Mouse (Mus musculus) gastrocnemius, postnatal 36 days (tissue): Measurements from ENCODE around the gene Olfr90. TPM values are rescaled to one million over a fixed set of nuclear protein-coding genes. Genes with fewer than 3 reads are reported as not detected.

ENCODE experiments used
- DNase-seq, 2 experiments: peaks; one replicate each; pipeline ENCODE4 v3.0.0; 2022
- intact Hi-C: fragments of 180-260 bp; cut with DNase I; formaldehyde crosslinking; loops from one replicate; pipeline ENCODE4 v1.15.1; 2025
- total RNA-seq, 2 experiments: library from RNA; stranded (reverse); gene quantifications; 2 replicates each; pipeline ENCODE4 v1.2.3; 2021

The Olfr90 gene
- total RNA-seq, 2 experiments from 2014 or later: not detected

DNA sequence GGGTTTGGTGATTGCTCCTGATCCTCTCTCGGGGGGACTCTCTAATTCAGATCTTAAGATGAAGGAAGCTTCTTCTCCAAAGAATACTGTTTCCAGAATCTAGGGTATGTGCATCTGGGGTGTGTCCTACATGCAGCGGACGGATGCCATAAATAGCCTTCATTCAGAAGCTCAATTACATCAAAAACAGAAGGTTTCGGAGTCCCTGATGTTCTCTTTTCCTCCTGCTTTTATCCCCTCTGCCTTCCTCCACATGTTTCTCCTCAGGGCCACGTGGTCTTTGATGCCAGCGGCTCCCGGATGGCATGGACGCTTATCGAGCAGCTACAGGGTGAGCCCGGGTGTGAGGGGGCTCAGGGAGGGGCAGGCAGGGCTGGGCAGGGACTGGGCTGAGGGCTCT lies 25.2 kb downstream of the Olfr90 start:
- no peak for DNase-seq
- intact Hi-C loops: no loop called here

DNA sequence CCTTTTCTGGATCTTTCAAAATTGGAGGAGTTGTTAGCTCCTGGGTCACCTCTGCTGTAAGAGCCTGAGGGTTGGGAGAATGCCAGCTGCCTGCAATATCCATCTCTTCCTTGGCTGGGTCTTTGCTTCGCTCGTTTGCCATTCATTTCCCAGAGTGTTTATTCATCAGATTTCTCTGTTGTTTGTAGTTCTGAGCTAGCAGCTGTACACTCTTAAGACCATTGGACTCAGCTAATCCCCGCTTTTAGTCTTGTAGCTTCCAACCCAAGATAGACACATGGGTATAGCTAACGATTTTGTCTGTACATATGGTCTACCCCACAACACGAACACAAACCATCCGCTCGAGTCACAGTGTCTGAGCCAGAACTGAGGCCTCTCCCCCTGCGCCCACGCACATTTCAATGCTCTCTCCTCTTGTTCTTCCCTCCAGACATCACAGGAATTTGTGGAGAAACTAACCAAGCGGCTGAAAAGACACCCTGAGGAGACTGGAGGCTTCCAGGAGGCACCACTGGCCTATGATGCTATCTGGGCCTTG lies 26.1 kb downstream of the Olfr90 start:
- intact Hi-C loops: no loop called here

DNA sequence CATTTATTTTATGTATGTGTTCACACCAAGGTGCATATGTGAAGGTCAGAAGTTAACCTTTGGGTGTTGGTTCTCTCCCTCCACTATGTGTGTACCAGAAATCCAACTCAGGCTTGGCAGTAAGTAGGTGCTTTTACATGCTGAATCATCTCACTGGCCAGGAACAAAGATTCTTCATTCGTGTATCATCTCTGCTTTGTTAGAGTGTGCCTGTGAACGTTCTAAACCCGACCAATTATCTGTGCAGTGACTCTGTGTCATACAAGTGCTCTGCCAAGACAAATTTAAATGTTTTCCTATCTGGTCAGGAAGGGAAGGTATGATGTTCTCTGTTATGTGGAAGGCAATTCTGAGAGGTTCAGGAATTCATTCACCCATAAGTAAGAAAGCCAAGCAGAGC lies 26.9 kb downstream of the Olfr90 start:
- no peak for DNase-seq
- intact Hi-C loops: no loop called here

More for the DNA sequence above, 26.1 kb downstream of the Olfr90 start:
- DNase-seq: no peak

DNA sequence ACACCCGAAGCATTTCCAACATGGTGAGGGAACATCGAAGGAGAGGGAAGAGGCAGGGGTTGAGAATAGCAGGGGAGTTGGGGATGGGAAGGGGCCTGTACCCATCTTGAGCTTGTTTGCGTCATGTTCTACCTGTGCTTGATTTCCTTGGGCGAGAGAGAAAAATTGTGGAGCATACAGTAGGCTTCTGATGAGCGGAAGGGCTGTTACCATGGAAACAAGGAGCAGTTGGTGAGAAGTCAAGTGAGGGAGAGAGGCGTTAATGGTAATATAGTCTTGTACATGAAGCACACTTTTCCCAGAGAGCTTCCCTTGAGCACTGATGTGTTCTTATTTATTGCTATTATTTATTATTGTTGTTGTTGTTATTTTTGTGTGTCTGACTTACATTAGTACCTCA lies 31.3 kb downstream of the Olfr90 start:
- DNase-seq: no peak
- intact Hi-C loops: no loop called here

DNA sequence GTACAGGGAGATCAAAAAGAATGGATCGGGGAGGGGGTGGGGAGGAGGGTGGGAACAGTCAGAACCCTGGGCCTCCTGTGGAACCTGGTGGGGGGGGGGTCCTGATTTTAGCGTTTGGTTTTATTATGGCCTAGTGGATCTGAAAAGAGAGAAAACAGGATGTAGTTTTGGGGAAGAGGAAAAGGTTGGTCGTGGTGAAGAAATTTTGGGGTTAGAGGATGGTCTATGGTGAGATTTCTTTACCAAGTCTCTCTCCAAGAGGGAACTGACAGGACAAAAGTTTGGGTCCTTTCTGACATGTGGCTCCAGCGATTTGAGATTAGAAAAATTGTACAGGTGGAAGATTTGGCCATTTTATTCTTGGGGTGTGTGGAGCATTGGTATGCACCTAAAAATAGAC lies 36.6 kb downstream of the Olfr90 start:
- intact Hi-C loops: no loop called here

DNA sequence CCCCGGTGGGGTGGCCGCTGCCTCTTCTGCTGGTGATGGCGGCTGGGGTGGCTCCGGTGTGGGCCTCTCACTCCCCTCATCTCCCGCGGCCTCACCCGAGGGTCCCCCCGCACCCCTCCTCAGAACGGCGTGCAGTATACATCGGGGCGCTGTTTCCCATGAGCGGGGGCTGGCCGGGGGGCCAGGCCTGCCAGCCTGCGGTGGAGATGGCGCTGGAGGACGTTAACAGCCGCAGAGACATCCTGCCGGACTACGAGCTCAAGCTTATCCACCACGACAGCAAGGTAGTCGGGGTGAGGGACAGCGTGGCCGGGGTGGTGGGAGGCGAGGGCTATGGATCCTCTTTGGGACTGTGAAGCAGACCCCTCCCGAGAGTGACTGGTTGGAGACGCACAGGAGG lies 37.4 kb downstream of the Olfr90 start:
- DNase-seq: no peak
- intact Hi-C loops: no loop called here

More for the DNA sequence above, 36.6 kb downstream of the Olfr90 start:
- DNase-seq: no peak

DNA sequence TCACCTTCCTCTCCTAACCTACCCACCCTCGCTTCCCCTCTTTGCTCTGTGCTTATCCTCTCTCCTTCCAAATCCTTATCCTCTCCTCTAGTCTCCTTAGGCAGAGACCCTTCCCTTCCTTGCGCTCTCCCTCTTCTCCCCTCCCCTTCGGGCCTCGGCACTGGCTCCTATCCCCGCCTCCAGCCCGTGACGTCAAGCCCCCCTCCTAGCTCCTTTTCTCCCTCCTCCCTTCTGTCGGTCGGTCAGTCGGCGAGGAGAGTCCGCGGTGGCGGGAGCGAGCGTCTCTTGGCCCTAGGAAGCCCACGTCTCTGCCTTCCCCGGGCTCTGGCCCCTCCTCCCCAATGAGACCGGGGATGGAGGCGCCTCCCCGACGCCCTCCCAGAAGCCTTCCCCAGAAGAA lies 37.9 kb downstream of the Olfr90 start:
- peak; percentile 65 to 74 for DNase-seq
- intact Hi-C loops: no loop called here

DNA sequence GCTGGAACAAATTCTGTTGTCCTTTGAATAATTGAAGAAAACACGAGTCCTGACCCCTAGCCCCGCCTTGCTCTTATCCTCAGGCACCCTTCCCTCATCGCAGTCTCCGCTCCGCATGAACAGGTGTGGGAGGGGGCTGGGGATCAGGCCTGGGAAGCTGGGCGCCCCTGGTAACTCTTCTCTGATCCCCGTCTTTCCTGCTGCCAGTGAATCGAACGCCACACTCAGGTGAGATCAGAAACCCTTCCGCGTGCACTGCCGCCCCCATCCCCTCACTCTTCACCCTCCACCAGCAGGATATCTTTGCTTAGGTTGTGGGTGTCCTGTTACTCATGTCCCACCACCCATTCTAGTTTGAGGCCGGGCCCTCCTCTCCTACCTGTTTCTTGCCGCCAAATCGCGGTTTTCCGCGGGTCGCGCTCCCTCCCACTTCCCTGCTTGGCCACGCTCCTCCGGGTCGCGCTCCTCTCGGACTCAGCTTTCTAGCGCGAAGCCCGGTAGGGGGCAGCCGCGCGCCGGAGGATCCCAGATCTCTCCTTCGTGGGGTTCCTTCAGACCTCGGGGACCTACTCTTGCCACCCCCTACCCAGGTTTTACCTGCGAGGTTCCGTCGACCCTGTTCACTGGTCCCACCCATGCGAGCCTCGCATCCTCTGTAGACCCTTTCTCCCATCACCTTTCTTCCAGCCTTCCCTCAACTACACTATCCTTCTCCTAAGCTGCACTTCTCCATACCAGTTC lies 38.6 kb downstream of the Olfr90 start:
- DNase-seq: peak; percentile 55 to 58

DNA sequence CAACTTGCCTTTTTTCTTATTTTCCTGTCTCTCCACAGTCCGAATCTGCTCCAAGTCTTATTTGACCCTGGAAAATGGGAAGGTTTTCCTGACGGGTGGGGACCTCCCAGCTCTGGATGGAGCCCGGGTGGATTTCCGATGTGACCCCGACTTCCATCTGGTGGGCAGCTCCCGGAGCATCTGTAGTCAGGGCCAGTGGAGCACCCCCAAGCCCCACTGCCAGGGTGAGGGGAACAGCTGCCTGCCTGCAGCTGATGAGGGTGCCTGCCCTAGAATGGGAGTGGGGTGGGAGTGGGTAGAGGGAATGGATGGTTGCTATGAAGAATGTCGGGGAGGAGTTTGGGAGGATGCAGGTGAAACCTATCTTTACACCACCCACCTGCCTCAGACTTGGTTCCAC lies 39.9 kb downstream of the Olfr90 start:
- intact Hi-C loops: loop anchor here (5.0 kb wide), 1 partner anchor 131 kb away; no protein-coding TSS in a partner anchor
- DNase-seq: no peak

More for the DNA sequence above, 38.6 kb downstream of the Olfr90 start:
- intact Hi-C loops: loop anchor here (5.0 kb wide), 1 partner anchor 132 kb away; no protein-coding TSS in a partner anchor

DNA sequence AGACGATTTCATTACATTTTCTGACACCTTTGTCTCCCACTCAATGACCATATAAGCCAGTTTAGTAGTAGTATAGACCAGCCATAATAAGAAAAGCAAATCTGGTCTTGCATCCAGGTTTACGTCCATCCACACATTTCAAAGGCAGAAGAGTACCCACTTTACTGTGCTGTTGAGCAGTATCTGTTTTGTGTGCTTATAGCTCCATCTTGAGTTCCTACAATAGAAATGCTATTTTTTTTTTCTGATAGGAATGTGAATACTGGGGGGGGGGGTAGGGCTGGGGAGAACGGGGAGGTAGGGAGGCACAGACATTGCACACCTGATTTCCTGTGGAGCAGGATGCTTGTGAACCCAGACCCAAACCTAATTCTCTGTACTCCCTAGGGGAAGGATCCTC lies 40.3 kb downstream of the Olfr90 start:
- no peak for DNase-seq

DNA sequence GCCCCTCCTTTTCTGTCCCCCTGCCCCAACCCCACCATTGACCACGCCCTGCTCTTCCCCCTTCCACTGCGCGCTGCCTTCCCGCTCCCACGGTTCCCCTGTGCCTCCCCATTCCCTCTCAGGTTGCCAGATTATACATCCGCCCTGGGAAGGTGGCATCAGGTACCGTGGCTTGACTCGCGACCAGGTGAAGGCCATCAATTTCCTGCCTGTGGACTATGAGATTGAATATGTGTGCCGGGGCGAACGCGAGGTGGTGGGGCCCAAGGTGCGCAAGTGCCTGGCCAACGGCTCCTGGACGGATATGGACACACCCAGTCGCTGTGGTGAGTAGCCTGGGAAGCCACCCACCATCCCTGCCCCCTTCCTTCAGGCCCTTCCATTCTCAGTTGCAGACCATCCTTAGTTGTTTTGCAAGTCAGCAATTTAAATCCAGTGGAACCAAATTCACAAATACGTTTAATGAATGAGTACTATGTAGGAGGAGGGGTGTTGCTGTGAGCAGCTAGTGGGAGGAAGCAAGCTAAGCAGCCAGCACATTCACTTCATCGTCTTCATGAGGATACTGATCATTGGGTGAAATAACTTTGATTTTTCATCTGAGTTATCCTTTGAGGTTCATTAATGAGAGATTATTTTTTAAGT lies 40.8 kb downstream of the Olfr90 start:
- no peak for DNase-seq
- intact Hi-C loops: loop anchor here (5.0 kb wide), 1 partner anchor 130 kb away; no protein-coding TSS in a partner anchor

More for the DNA sequence above, 40.3 kb downstream of the Olfr90 start:
- intact Hi-C loops: loop anchor here (5.0 kb wide), 1 partner anchor 131 kb away; no protein-coding TSS in a partner anchor

DNA sequence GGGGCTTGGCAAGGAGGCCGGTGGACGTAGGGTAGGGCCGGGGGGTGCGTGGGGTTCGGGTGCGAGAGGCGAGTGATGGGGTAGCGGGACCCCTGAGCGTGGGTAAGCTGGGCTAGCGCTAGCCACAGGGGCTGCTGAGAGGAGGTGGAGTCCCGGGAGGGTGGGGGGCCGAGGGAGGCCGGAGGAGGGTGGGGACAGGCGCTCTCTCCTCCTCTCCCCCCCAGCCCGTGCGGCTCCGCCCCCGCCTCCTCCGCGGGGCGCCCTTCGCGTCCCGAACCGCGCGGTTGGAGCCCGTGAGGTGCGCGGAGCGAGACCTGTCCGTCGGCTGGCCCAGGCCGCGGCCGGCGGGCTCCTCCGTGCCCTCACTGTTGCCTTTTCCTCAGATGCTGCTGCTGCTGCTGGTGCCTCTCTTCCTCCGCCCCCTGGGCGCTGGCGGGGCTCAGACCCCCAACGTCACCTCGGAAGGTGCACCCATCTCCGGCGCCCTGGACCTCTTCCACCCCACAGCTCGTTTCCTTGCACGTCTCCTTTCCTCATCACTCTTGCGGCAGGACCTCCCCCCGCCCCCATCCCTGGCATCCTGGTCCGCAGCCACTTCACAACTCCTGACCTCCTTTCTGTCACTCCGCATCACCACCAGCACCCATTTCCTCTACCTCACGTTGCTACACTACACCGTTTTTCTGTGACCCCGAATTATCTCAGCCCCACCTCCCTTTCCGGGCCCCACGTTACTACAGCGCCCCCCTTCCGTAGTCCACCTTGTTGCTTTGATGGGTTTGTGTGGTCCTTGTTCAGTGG lies 41.8 kb downstream of the Olfr90 start:
- intact Hi-C loops: loop anchor here (5.0 kb wide), 1 partner anchor 129 kb away; no protein-coding TSS in a partner anchor
- DNase-seq: peak in 1 of 2 experiments; percentile 40

DNA sequence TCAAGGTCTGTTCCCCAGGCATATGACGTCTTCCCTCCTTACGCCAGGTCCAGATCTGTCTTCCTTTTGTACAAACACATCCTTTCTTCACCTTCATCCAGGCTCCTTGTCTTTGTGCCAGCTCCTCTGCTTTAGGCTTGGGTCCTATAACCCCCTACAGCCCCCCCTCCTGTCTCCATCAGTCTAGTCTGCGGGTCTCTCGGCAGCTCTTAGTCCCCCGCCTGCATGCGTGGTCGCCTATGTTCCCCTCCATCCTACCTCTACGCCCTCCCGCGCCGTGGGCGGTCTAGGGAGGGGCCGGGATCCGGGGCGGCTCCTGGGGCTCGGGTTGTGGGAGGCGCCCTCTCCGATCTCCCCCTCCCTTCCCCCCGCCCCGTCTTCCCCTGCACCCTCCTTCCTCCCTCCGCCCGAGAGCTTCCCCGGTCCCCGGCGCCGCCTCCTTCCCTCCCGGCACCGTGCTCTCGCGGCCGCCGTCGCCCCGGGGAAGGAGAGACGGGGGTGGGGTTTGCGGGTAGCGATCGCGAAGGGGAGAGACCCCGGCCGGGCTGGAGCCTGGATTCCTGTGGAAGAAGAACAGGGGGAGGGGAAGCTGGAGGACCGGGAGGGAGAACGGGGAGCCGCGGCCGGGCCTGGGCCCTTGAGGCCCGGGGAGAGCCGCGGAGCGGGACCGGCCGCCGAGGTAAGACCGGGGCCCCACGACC lies 42.5 kb downstream of the Olfr90 start, which contains the start of gene Gabbr1:
Gene Gabbr1 (plus strand): TSS at position 356 of the 701 bp plus-strand sequence.
- intact Hi-C loops: loop anchor here (5.0 kb wide), 1 partner anchor 128 kb away; no protein-coding TSS in a partner anchor
- DNase-seq: peak; percentile 69 to 71

DNA sequence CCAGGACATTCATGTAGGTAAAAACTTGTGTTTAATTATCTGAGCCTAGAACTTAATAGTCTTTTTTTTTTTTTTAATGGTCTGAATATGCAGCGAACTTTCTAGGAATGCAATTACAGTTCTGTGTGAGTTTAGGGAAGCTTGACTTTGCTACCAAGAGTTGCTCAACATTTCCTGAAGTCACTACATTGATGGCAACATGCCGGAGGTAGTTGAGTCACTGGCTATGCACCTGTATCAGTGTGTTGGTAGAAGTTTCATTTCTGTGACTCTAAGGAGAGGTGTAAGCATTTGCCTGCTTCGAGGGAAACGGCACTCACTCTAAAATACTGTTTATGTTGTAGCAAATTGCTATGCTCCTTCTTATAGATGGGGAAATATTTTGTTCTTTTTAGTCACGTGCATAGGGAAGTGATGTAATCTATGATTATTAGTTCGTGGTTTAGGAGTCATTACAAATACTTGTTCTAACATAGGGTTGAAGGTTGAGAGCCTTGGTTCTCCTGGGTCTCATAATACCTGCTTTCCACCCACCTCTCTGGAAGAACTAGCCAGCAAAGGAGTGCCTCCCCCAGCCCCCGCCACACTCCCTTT lies 43.6 kb downstream of the Olfr90 start:
- intact Hi-C loops: loop anchor here (5.0 kb wide), 1 partner anchor 127 kb away; no protein-coding TSS in a partner anchor

DNA sequence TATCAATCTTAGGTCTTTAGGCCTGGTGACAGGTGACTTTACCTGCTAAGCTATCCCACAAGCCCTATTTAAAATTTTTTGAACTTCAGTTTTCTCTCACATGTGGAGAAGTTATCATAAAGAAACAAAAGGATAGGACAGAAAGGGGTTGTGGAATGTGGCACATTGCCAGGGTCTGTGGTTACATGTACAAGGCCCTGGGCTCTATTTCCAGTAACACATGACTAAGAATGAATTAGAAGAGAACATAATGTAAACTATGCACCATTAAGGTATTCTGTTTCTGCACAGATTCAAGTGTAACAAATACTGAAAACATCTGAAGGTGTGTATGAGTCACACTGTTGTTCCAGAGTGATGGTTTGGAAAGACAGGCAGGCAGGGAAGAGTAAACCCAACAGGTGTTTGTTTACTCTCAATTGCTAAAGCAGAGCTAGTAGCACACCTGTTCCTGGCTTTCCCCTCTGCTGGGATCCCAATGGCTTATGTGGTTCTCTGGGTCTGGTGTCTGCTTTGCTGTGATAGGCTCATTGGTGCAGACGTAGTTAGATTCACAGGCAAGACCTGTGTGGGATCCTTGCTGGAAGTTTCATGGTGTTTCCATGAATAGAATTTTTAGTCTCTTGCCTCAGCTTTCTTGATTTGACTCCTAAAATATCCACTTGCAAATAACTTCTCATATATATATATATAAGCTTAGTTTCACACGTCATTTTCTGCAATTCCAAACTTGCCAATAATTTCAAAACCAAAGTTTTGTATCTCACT lies 49.0 kb downstream of the Olfr90 start:
- DNase-seq: no peak
- intact Hi-C loops: no loop called here

More for the DNA sequence above, 43.6 kb downstream of the Olfr90 start:
- DNase-seq: no peak
